14 mouse cellular contexts compared by ENCODE assay signal in the genomic region with DNA sequence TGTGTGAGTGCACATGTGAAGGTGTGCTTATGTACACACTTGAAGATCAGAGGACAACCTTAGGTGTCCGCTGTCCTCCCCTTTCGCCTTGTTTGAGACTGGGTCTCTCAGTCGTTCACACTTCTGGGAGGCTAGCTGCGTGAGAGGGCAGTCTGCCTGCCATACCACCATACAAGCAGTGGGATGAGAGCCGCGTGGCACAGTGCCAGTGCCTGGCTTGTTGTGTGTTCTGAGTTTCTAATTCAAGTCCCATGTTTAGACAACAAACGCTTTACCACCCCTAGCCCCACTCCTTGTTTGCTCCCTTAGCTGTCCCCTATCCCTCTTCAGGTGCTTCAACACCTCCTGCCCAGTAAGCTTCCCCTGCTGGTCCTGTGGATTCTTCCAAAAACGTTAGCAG.
"Had no signal": no experiment of that assay in that cellular context is flagged by ENCODE, and none has a peak within 500 bp of the region (broad histone marks: within the 10 kb centered on the region; RNA-seq: fewer than 3 reads in every experiment).

No protein-coding gene starts in this region.

- ATAC-seq: intestine, embryonic 15.5 days; midbrain, embryonic 13.5 days; midbrain, embryonic 16.5 days had no signal

- DNase-seq: kidney, adult 11 months; layer of hippocampus, adult 9-11 months; liver, embryonic 13.5 days; lung, adult 2 months; lung, postnatal 14 days; lung, postnatal 4 days; thymus, postnatal 25 days had no signal

- H3K4me1 ChIP-seq: intestine, embryonic 15.5 days; limb, embryonic 15.5 days; liver, embryonic 13.5 days; midbrain, embryonic 13.5 days had no signal

- H3K9me3 ChIP-seq: intestine, embryonic 15.5 days; limb, embryonic 12.5 days; limb, embryonic 15.5 days; liver, embryonic 13.5 days; midbrain, embryonic 13.5 days had no signal

- H3K36me3 ChIP-seq: intestine, embryonic 15.5 days; limb, embryonic 12.5 days; limb, embryonic 15.5 days; liver, embryonic 13.5 days; midbrain, embryonic 13.5 days had no signal

- H3K4me3 ChIP-seq: intestine, embryonic 15.5 days; layer of hippocampus, adult 2 months; limb, embryonic 12.5 days; limb, embryonic 15.5 days; liver, embryonic 13.5 days; midbrain, embryonic 13.5 days had no signal

- H3K27ac ChIP-seq: intestine, embryonic 15.5 days; kidney, postnatal 0 days; limb, embryonic 12.5 days; liver, embryonic 13.5 days; midbrain, embryonic 13.5 days had no signal

- H3K9ac ChIP-seq: intestine, embryonic 15.5 days; limb, embryonic 12.5 days; limb, embryonic 15.5 days; liver, embryonic 13.5 days; midbrain, embryonic 13.5 days had no signal

- H3K27me3 ChIP-seq: intestine, embryonic 15.5 days; limb, embryonic 12.5 days; limb, embryonic 15.5 days; midbrain, embryonic 13.5 days had no signal

- H3K4me2 ChIP-seq: intestine, embryonic 15.5 days; limb, embryonic 12.5 days; limb, embryonic 15.5 days; liver, embryonic 13.5 days; midbrain, embryonic 13.5 days had no signal
